Mouse (Mus musculus) E14TG2a.4 (cell line): ENCODE measurements around the gene Ino80d.

Experiments
- H3K27me3 ChIP-seq: 2 replicates; pipeline ENCODE4 v1.6.1; 2014; ENCODE audit warnings: low read length, control low read depth; ENCODE audit not compliant: insufficient read depth
- H3K36me3 ChIP-seq: 2 replicates; pipeline ENCODE4 v1.6.1; 2014; ENCODE audit warnings: low read length, control low read depth; ENCODE audit not compliant: insufficient read depth
- H3K4me1 ChIP-seq: replicated peaks from 2 replicates; pipeline ENCODE4 v1.6.1; 2014; ENCODE audit warnings: low read depth, low read length, control low read depth
- H3K4me3 ChIP-seq: replicated peaks from 2 replicates; pipeline ENCODE4 v1.5.1; 2014; ENCODE audit warnings: mild to moderate bottlenecking, low read length
- H3K9me3 ChIP-seq: 2 replicates; pipeline ENCODE4 v1.6.1; 2014; ENCODE audit warnings: low read length, control low read depth
- CTCF ChIP-seq: conservative IDR thresholded peaks from 2 replicates; pipeline ENCODE4 v1.5.1; 2014; ENCODE audit warnings: low read length
- NANOG ChIP-seq: IDR thresholded peaks from 2 replicates; pipeline ENCODE4 v1.6.1; 2014; ENCODE audit warnings: borderline replicate concordance, low read length, mixed read lengths
- POU5F1 ChIP-seq: IDR thresholded peaks from 2 replicates; pipeline ENCODE4 v1.6.1; 2014; ENCODE audit warnings: low read length, borderline replicate concordance

The Ino80d gene

GRCm38 (mm10) chr1:62955340-62955739, 159.1 kb downstream of the Ino80d start:
- no peak for TF ChIP-seq NANOG
- TF ChIP-seq POU5F1: no peak
- no peak for TF ChIP-seq CTCF
- H3K4me1 ChIP-seq: peaks cover 4% of the 10 kb centered on the region; the same call in 1 of the 2 replicates
- no peaks in the 10 kb centered on the region for H3K9me3 ChIP-seq
- H3K27me3 ChIP-seq: no peaks in the 10 kb centered on the region
- H3K36me3 ChIP-seq: no peaks in the 10 kb centered on the region
- H3K4me3 ChIP-seq: no peak overlapping the region

GRCm38 (mm10) chr1:62953036-62953435, 161.4 kb downstream of the Ino80d start:
- H3K4me3 ChIP-seq: no peak overlapping the region
- peaks cover 9% of the 10 kb centered on the region for H3K4me1 ChIP-seq
- H3K27me3 ChIP-seq: no peaks in the 10 kb centered on the region
- TF ChIP-seq CTCF: no peak
- no peak for TF ChIP-seq NANOG
- no peak for TF ChIP-seq POU5F1
- H3K9me3 ChIP-seq: no peaks in the 10 kb centered on the region
- no peaks in the 10 kb centered on the region for H3K36me3 ChIP-seq

- H3K4me3 ChIP-seq: no peak overlapping the region
- TF ChIP-seq NANOG (no peak), CTCF (no peak), POU5F1 (no peak)
- H3K27me3 ChIP-seq: peaks cover 2% of the 10 kb centered on the region; the same call in 1 of the 2 replicates
- H3K4me1 ChIP-seq: peaks cover 9% of the 10 kb centered on the region
- H3K9me3 ChIP-seq: no peaks in the 10 kb centered on the region
- H3K36me3 ChIP-seq: no peaks in the 10 kb centered on the region
Observed at GRCm38 (mm10) chr1:62952319-62952718, 162.1 kb downstream of the Ino80d start.

GRCm38 (mm10) chr1:62951067-62951809, 163.2 kb downstream of the Ino80d start:
- TF ChIP-seq CTCF (no peak), NANOG (no peak), POU5F1 (no peak)
- H3K4me1 ChIP-seq: peaks cover 9% of the 10 kb centered on the region
- no peaks in the 10 kb centered on the region for H3K9me3 ChIP-seq
- H3K27me3 ChIP-seq: peaks cover 2% of the 10 kb centered on the region; the same call in 1 of the 2 replicates
- H3K36me3 ChIP-seq: no peaks in the 10 kb centered on the region
- H3K4me3 ChIP-seq: no peak overlapping the region

GRCm38 (mm10) chr1:62950526-62950925, 163.9 kb downstream of the Ino80d start:
- peaks cover 9% of the 10 kb centered on the region for H3K4me1 ChIP-seq
- TF ChIP-seq NANOG (no peak), CTCF (no peak), POU5F1 (no peak)
- H3K4me3 ChIP-seq: no peak overlapping the region
- H3K36me3 ChIP-seq: no peaks in the 10 kb centered on the region
- H3K9me3 ChIP-seq: no peaks in the 10 kb centered on the region
- H3K27me3 ChIP-seq: peaks cover 2% of the 10 kb centered on the region; the same call in 1 of the 2 replicates

- no peak overlapping the region for H3K4me3 ChIP-seq
- H3K27me3 ChIP-seq: peaks cover 2% of the 10 kb centered on the region; the same call in 1 of the 2 replicates
- H3K36me3 ChIP-seq: no peaks in the 10 kb centered on the region
- no peaks in the 10 kb centered on the region for H3K9me3 ChIP-seq
- TF ChIP-seq CTCF: no peak
- TF ChIP-seq NANOG: no peak
- TF ChIP-seq POU5F1: no peak
- peaks cover 9% of the 10 kb centered on the region for H3K4me1 ChIP-seq
Observed at GRCm38 (mm10) chr1:62947807-62948206, 166.7 kb downstream of the Ino80d start.

- H3K27me3 ChIP-seq: peaks cover 2% of the 10 kb centered on the region; the same call in 1 of the 2 replicates
- no peak overlapping the region for H3K4me3 ChIP-seq
- no peaks in the 10 kb centered on the region for H3K9me3 ChIP-seq
- H3K4me1 ChIP-seq: peaks cover 9% of the 10 kb centered on the region
- TF ChIP-seq POU5F1 (no peak), CTCF (no peak), NANOG (no peak)
- H3K36me3 ChIP-seq: no peaks in the 10 kb centered on the region
Observed at GRCm38 (mm10) chr1:62946987-62947386, 167.5 kb downstream of the Ino80d start.

- peaks cover 20% of the 10 kb centered on the region; the same call in 1 of the 2 replicates for H3K27me3 ChIP-seq
Observed at GRCm38 (mm10) chr1:62934752-62935329, 179.6 kb downstream of the Ino80d start.

More at GRCm38 (mm10) chr1:62934752-62935329, 179.6 kb downstream of the Ino80d start:
- H3K4me1 ChIP-seq: peaks cover 9% of the 10 kb centered on the region
- H3K36me3 ChIP-seq: no peaks in the 10 kb centered on the region
- H3K4me3 ChIP-seq: no peak overlapping the region
- TF ChIP-seq NANOG: no peak
- TF ChIP-seq CTCF: no peak
- no peak for TF ChIP-seq POU5F1
- no peaks in the 10 kb centered on the region for H3K9me3 ChIP-seq
